Mouse (Mus musculus) T-cell, adult 66 days (primary cell): ENCODE data around the gene Depdc7. TPM values are rescaled to one million over a fixed set of nuclear protein-coding genes. Genes with fewer than 3 reads are reported as not detected.

Experiments
- total RNA-seq, 2 experiments: library from RNA; stranded (reverse); gene quantifications; 3 replicates in 1 of 2; 4 replicates in 1 of 2; pipeline ENCODE4 v1.2.4; 2023

The Depdc7 gene
- not detected for total RNA-seq

DNA sequence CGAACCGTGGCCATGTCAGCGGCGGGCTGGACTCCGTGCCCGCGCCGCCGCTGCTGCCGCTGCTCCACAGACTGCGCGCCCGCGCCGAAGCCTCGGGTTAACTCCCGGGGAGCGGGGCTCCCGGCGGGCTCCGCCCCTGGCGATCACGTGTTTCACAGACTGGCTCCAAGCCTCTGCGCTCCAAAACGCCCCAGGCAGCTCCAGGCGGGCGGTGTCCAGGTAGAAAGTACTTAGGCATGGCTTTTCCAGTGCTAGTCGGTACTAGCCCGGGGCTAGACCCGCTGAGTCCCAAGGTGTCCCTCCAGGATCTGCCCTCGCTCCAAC lies at the start of gene Depdc7:
Depdc7 (minus strand) TSS at position 138 of the 324 bp plus-strand sequence.

DNA sequence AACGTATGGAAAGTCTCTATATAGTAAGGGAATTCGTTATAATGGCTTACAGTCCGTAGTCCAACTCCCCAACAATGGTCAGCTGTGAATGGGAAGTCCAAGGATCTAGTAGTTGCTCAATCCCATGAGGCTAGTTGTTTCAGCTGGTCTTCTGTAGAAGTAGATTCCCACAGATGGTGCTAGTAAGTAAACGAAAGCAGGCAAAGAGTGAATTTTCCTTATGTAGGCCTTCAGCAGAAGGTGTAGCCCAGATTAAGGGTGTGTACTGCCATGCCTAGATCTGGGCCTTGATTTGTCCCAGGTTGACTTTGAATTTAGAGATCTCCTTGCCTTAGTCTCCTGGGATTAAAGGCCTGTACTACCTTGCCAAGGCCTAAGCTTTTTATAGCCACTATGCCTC lies 26.4 kb downstream of the Depdc7 start, which contains the start of gene Pin1rt1:
Pin1rt1 (minus strand) TSS at position 101 of the 400 bp plus-strand sequence.

DNA sequence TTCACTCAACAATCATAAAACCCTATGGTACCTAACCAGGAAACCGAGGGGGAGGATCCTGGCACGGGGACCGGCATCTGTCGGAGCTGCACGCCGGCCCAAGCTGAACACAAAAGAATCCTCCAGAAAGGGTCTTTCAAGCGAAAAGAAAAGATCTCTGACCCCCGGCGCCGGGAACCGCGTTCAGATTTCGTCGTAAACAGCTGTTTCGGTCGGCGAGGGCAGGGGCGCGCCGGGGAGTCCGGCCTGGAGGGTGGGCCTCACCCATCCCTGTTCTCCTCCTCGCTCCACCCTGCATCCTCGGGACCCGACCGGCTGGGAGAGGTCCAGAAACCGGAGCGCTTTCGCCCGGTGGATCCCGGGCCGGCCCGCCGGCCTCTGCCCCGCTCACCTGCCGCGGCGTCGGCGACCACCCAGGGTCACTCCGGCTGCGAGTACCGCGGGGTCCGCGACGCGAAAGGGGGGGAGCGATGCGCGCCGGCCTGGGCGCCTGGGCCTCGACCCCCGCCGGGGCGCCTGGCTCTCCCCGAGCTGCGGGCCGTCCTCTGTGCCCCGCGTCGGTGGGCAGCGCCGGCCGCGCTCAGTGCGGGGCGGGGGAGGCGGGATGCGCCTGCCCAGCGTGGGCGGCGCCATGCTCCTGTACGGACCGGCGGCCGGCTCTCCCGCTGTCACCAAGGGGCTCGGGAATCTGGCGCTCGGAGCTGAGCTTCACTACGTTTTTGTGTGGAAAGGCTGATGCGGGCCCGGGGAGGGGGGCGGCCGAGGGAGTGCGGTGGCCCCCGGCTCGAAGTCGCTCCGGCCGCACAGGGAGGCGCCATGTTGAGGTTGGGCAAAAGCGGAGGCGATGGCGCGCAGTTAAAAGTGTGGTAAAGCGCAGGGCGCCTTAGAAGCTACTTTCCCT lies 30.8 kb downstream of the Depdc7 start, which contains the start of gene Tcp11l1:
Tcp11l1 (minus strand) TSS at position 585 of the 901 bp plus-strand sequence.

Other genes starting within 250 kb of the Depdc7 start
- 10 to 100 TPM; 44.3 to 56.0 TPM for gene Hipk3, start 248.4 kb downstream of the Depdc7 start, total RNA-seq
- gene Cstf3, start 152.4 kb downstream of the Depdc7 start, total RNA-seq, result 10 to 100 TPM; 57.3 to 57.5 TPM
- 1 to 10 TPM; 1.2 to 1.7 TPM for gene Tcp11l1, start 30.7 kb downstream of the Depdc7 start, total RNA-seq
- gene Pin1rt1, start 26.5 kb downstream of the Depdc7 start, total RNA-seq, result not detected
- gene Qser1, start 73.9 kb upstream of the Depdc7 start, total RNA-seq, result 10 to 100 TPM in 1 of 2 experiments, 1 to 10 TPM in 1; 9.5 to 11.0 TPM
- gene Prrg4, start 107.0 kb upstream of the Depdc7 start, total RNA-seq, result 1 to 10 TPM; 3.8 to 4.3 TPM
- gene Ccdc73, start 124.9 kb upstream of the Depdc7 start, total RNA-seq, result 1 to 10 TPM in 1 of 2 experiments, not detected in 1; 3.3 TPM